Mouse (Mus musculus) brain, adult 10 weeks (tissue): Measurements from ENCODE around the gene Defb43. TPM values are rescaled to one million over a fixed set of nuclear protein-coding genes. Genes with fewer than 3 reads are reported as not detected.

Source experiments
- polyA plus RNA-seq: library from polyadenylated mRNA; stranded (reverse); fragments of 350-450 nt; fragmentation: Illumina TruSeq; extraction: RNeasy Lipid Tissue Mini Kit (QIAGEN cat#74804); gene quantifications from one replicate; pipeline ENCODE4 v1.2.3, GENCODE M21; 2015; ENCODE audit warnings: low read depth, low replicate concordance

The Defb43 gene
- not detected for polyA plus RNA-seq

GRCm38 (mm10) chr14:63011471-63011870 is at the start of gene Defb43:
TSS of gene Defb43 (plus strand) at chr14:63011771.

DNA sequence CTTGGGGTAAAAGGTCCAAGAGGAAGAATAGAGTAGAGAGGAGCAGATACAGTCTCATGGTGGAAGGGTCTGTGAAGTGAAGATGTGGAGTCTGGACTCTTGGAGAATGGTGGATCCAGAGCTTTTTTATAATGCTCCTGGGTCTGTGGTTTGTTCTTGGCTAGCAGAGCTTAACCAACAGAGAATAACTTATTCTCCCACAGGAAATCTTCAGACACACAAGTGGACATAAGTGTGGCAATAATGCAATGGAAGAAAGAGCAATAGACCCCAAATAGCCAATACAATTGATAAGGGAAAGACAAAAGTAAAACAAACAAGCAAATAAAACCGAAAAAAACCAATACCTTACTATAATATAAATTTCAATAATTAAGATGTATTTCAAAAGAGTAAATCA is 27.2 kb upstream of the Defb43 start, which contains the start of gene Defb48:
Gene Defb48, minus strand, starts transcription at position 101 of the 400 bp plus-strand sequence.

GRCm38 (mm10) chr14:62997777-62998176 is 13.8 kb upstream of the Defb43 start, which contains the start of gene Defb47:
TSS of gene Defb47 (plus strand) at chr14:62998077.

GRCm38 (mm10) chr14:63046691-63047090 is 35.1 kb downstream of the Defb43 start, which contains the start of gene Defb42:
TSS of gene Defb42 (plus strand) at chr14:63046991.

GRCm38 (mm10) chr14:63049910-63050370 is 38.4 kb downstream of the Defb43 start, which contains the start of gene Defb30:
TSS of gene Defb30 (minus strand) at chr14:63049960.

Other genes with a start within 250 kb of the Defb43 start
- 11.2 TPM for gene Wdfy2, start 174.1 kb upstream of the Defb43 start, polyA plus RNA-seq
- gene Defb48, start 27.3 kb upstream of the Defb43 start, polyA plus RNA-seq = not detected
- not detected for gene Defb47, start 13.7 kb upstream of the Defb43 start, polyA plus RNA-seq
- 0.73 TPM for gene Defb42, start 35.2 kb downstream of the Defb43 start, polyA plus RNA-seq
- not detected for gene Defb30, start 38.2 kb downstream of the Defb43 start, polyA plus RNA-seq